In genomic region chr12:36766167-36766566, GRCm38 (mm10) we compare ENCODE assay signal across 24 mouse cellular contexts.
"Had no signal": no experiment of that assay in that cellular context is flagged by ENCODE, and none has a peak within 500 bp of the region (broad histone marks: within the 10 kb centered on the region; RNA-seq: fewer than 3 reads in every experiment).

No protein-coding gene starts in this region.

- H3K27ac ChIP-seq: gastrocnemius, adult 2 months; heart, embryonic 10.5 days; hindbrain, embryonic 10.5 days; hindbrain, embryonic 12.5 days; hindbrain, embryonic 14.5 days; intestine, embryonic 15.5 days; left cerebral cortex, adult 2 months; limb, embryonic 10.5 days; limb, embryonic 12.5 days had no signal

- DNase-seq: gastrocnemius, adult 2 months; gastrocnemius, postnatal 10 days; gastrocnemius, postnatal 25 days; heart, adult 18-20 months; heart, postnatal 10 days; heart, postnatal 4 days; kidney, adult 18-20 months; kidney, adult 8-10 months; kidney, postnatal 10 days; kidney, postnatal 25 days; kidney, postnatal 4 days; liver had no signal

- H3K36me3 ChIP-seq: heart, embryonic 10.5 days; heart, embryonic 12.5 days; hindbrain, embryonic 10.5 days; hindbrain, embryonic 12.5 days; intestine, embryonic 15.5 days; limb, embryonic 10.5 days; limb, embryonic 12.5 days had no signal

- H3K4me2 ChIP-seq: heart, embryonic 12.5 days; hindbrain, embryonic 12.5 days; hindbrain, embryonic 14.5 days; intestine, embryonic 15.5 days; limb, embryonic 12.5 days had no signal

- H3K4me3 ChIP-seq: gastrocnemius, adult 2 months; heart, embryonic 10.5 days; heart, embryonic 12.5 days; hindbrain, embryonic 10.5 days; hindbrain, embryonic 12.5 days; intestine, embryonic 15.5 days; left cerebral cortex, adult 2 months; limb, embryonic 10.5 days; limb, embryonic 12.5 days had no signal

- ATAC-seq: hindbrain, embryonic 16.5 days; inflammation-experienced regulatory T-cells, adult 6 months; intestine, embryonic 15.5 days; intestine, postnatal 0 days had no signal

- H3K9ac ChIP-seq: heart, embryonic 12.5 days; hindbrain, embryonic 12.5 days; hindbrain, embryonic 14.5 days; intestine, embryonic 15.5 days; limb, embryonic 12.5 days had no signal

- H3K27me3 ChIP-seq: heart, embryonic 12.5 days; hindbrain, embryonic 12.5 days; intestine, embryonic 15.5 days; limb, embryonic 12.5 days had no signal

- H3K4me1 ChIP-seq: heart, embryonic 10.5 days; heart, embryonic 12.5 days; hindbrain, embryonic 10.5 days; hindbrain, embryonic 12.5 days; intestine, embryonic 15.5 days; limb, embryonic 10.5 days; limb, embryonic 12.5 days had no signal

- H3K9me3 ChIP-seq: heart, embryonic 10.5 days; heart, embryonic 12.5 days; hindbrain, embryonic 10.5 days; hindbrain, embryonic 12.5 days; intestine, embryonic 15.5 days; limb, embryonic 10.5 days; limb, embryonic 12.5 days had no signal
